Mouse (Mus musculus): ENCODE results near the gene Vps8.

DNA sequence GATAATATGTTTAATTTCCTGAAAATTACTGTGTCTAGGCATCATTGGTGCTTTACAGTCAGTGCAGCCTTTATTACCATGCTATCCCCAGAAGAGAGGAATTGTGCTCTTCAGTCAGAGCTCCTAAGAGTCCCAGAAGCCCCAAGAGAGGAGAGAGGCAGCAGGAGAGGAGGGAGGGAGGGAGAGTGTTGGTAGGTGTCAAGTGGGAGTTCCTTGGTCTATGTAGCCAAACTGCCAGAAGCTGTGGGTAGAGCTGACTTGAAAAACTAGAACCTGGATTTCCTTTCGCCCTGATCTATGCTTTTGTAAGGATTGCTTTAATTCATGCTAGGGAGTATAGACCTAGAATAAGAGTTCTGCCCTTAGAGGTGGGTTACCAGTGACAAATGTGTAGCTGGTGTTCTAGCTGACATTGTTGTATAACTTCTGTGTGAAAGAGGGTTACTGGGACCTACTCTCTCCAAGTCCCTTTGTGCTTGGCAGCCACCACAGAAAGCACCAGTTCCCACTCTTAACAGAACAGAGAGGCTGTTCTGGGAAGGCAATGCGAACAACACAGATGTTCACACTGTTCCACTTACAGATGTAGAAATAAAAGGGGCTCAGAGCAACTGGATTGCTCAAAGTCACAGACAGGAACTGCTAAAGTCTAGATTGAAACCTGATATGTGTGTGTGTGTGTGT lies 7.6 kb downstream of the Vps8 start:
- TF ChIP-seq CTCF (conservative IDR thresholded peaks at IDR 0.05; ENCODE audit: insufficient read depth, insufficient read length, low read depth, low read length) (no peak), POLR2A (IDR thresholded peaks at IDR 0.05; ENCODE audit: low read depth, low read length) (no peak)
